Mouse (Mus musculus): ENCODE measurements at regions not wholly inside any gene's neighbourhood (a gene's known extent, or its start where the extent isn't known, plus 50 kb on each side); places are given as distances from the start of the nearest gene placed in this dataset.

DNA sequence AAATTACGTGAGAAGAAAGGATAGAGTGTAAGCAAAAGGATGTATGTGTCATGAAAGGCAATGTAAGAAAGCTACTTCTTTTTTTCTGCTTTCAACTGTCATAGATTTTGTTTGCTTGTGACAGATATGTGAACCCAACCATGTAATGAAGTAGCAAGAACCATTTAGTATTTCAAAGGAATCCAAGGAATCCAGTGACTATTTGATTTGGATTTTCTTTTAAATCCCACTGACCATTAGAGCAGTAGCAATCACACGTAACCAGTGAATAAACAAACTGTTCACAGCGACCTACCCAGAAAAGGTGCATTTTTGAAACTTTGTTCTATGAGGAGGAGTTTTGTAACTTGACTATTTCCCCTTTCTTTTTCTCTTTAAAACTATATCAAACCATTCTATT, 981.2 kb upstream of the Luzp2 start:
- Histone ChIP-seq H3K27ac (no peak overlapping the region), H3K27me3 (ENCODE audit: insufficient read depth, low read length) (no peaks in the 10 kb centered on the region), H3K9ac (replicated peaks; ENCODE audit: low read length) (no peak overlapping the region), H3K36me3 (ENCODE audit: insufficient read depth, low read length) (no peaks in the 10 kb centered on the region), H3K9me3 (ENCODE audit: low read length) (no peaks in the 10 kb centered on the region), H3K4me1 (ENCODE audit: insufficient read depth, low read length) (no peaks in the 10 kb centered on the region), H3K4me2 (ENCODE audit: low read depth, low read length) (no peak overlapping the region), H3K4me3 (ENCODE audit: low read length) (no peak overlapping the region)
- DNase-seq (ENCODE audit: low spot score) = no peak
- no peak for ATAC-seq
- no peak for TF ChIP-seq CTCF (IDR thresholded peaks at IDR 0.05; ENCODE audit: low read depth)
- 70% methylated on average over 3 of the region's 3 CpGs for WGBS

DNA sequence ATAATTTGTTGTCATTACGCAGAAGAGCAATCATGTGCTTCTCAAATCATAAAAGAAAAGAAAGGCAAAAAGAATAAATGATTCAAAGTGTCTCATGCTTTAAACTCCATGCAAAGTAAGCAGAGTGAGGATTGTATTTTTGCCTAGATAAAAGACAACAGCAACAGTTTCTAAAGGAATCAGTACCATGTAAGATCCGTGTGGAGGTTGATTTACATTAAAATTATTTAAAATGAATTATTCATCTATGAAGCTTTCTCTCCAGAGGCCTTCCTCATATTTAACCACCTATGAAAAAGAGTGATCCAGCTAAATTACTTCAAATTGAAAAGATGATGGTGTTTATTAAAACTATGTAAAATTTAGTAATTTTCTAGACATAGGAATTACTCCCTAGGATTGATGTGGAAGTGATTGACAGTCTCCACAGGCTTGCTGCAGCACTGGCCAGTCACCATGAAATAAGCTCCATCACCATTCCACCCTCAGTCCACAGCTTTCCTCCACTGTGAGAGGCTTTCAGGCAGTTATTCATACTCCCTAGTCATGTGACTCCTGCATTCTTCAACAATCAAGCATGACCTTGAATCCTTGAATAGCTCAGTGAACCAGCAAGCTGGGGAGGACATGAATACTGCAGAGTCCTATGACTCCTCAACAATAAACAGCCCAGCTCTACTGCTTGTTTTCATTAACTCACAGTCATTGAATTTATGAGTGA, 962.7 kb upstream of the Luzp2 start:
- Histone ChIP-seq H3K27ac (no peak overlapping the region), H3K9me3 (ENCODE audit: low read length) (no peaks in the 10 kb centered on the region), H3K36me3 (ENCODE audit: insufficient read depth, low read length) (no peaks in the 10 kb centered on the region), H3K9ac (replicated peaks; ENCODE audit: low read length) (no peak overlapping the region), H3K27me3 (ENCODE audit: insufficient read depth, low read length) (no peaks in the 10 kb centered on the region), H3K4me3 (ENCODE audit: low read length) (no peak overlapping the region), H3K4me1 (ENCODE audit: insufficient read depth, low read length) (no peaks in the 10 kb centered on the region), H3K4me2 (ENCODE audit: low read depth, low read length) (no peak overlapping the region)
- no peak for TF ChIP-seq CTCF (IDR thresholded peaks at IDR 0.05; ENCODE audit: low read depth)
- WGBS = 33% methylated on average over 2 of the region's 2 CpGs
- ATAC-seq = no peak; the same call in 1 of the 2 replicates
- peak; percentile 19 for DNase-seq (ENCODE audit: low spot score)

DNA sequence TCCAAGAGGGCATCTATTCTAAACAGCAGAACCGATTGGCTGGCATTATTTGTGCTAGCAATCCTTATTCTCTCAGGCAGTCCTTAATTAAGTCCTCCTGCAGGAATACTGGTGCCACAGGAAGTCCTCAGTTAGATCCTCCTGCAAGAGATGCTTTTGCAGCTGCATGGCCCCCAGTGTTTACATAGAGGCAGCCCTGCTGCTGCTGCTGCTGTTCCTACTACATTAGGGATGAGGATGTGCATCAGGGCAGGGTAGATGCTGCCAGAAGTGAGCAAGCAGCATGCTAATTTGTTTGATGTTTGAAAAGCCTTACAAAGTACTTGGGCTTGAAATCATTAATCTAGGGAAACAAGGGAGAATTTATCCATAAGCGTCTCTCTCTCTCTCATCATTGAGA, 922.3 kb upstream of the Luzp2 start:
- Histone ChIP-seq H3K36me3 (ENCODE audit: insufficient read depth, low read length) (no peaks in the 10 kb centered on the region), H3K9me3 (ENCODE audit: low read length) (no peaks in the 10 kb centered on the region), H3K4me2 (ENCODE audit: low read depth, low read length) (no peak overlapping the region), H3K27ac (no peak overlapping the region), H3K27me3 (ENCODE audit: insufficient read depth, low read length) (no peaks in the 10 kb centered on the region), H3K9ac (replicated peaks; ENCODE audit: low read length) (no peak overlapping the region), H3K4me3 (ENCODE audit: low read length) (no peak overlapping the region), H3K4me1 (ENCODE audit: insufficient read depth, low read length) (no peaks in the 10 kb centered on the region)
- 57% methylated on average over 2 of the region's 2 CpGs for WGBS
- no peak for TF ChIP-seq CTCF (IDR thresholded peaks at IDR 0.05; ENCODE audit: low read depth)
- ATAC-seq = no peak
- peak; percentile 3 for DNase-seq (ENCODE audit: low spot score)

DNA sequence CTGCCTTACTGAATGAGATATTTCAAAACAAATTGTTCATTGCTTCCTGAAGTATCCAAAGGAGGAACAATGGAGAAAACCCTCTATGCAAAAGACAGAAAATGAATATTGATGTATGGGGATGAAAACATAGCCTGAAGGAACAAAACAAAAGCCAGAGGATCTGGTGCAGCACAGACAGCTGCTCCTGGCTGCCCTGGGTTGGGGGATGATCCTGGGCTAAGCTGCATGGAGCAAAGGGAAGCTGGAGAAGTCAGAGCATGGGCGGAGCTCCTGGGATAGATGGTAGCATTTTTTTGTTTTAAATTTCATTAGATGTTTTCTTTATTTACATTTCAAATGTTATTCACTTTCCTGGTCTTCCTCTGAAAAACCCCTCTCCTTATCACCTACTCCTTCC, 879.6 kb upstream of the Luzp2 start:
- H3K27ac ChIP-seq = no peak overlapping the region
- 88% methylated on average over 1 of the region's 1 CpGs for whole genome bisulfite sequencing
- no peaks in the 10 kb centered on the region for H3K4me1 ChIP-seq (ENCODE audit: insufficient read depth, low read length)
- ATAC-seq = no peak
- no peaks in the 10 kb centered on the region for H3K9me3 ChIP-seq (ENCODE audit: low read length)
- H3K4me3 ChIP-seq (ENCODE audit: low read length) = no peak overlapping the region
- DNase-seq (ENCODE audit: low spot score) = no peak
- H3K27me3 ChIP-seq (ENCODE audit: insufficient read depth, low read length) = no peaks in the 10 kb centered on the region
- H3K9ac ChIP-seq (replicated peaks; ENCODE audit: low read length) = no peak overlapping the region
- H3K4me2 ChIP-seq (ENCODE audit: low read depth, low read length) = no peak overlapping the region
- H3K36me3 ChIP-seq (ENCODE audit: insufficient read depth, low read length) = no peaks in the 10 kb centered on the region
- TF ChIP-seq CTCF (IDR thresholded peaks at IDR 0.05; ENCODE audit: low read depth) = no peak

DNA sequence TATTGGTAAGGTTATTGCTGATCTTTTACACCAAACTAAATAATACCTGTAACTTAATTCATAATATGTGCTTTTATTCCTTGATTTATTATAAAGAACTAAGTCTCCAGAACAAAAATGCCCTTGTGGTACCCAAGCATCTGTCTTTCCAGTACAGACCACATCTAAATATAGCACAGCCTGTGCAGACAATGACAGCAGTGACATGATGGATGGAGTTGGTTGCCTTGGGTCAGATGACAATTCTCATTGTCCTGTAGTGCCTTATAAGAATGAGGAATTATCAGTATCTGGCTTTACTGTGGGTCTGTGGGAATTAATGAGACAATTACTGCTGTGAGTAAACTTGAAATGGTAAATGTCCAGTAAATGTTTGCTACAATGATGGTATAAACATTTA, 859.8 kb upstream of the Luzp2 start:
- ATAC-seq (no peak), DNase-seq (ENCODE audit: low spot score) (no peak)
- no peak overlapping the region for H3K4me3 ChIP-seq (ENCODE audit: low read length)
- no peaks in the 10 kb centered on the region for H3K36me3 ChIP-seq (ENCODE audit: insufficient read depth, low read length)
- no peak for TF ChIP-seq CTCF (IDR thresholded peaks at IDR 0.05; ENCODE audit: low read depth)
- no peaks in the 10 kb centered on the region for H3K27me3 ChIP-seq (ENCODE audit: insufficient read depth, low read length)
- H3K4me2 ChIP-seq (ENCODE audit: low read depth, low read length) = no peak overlapping the region
- H3K9ac ChIP-seq (replicated peaks; ENCODE audit: low read length) = no peak overlapping the region
- H3K9me3 ChIP-seq (ENCODE audit: low read length) = no peaks in the 10 kb centered on the region
- no peaks in the 10 kb centered on the region for H3K4me1 ChIP-seq (ENCODE audit: insufficient read depth, low read length)
- H3K27ac ChIP-seq = no peak overlapping the region

DNA sequence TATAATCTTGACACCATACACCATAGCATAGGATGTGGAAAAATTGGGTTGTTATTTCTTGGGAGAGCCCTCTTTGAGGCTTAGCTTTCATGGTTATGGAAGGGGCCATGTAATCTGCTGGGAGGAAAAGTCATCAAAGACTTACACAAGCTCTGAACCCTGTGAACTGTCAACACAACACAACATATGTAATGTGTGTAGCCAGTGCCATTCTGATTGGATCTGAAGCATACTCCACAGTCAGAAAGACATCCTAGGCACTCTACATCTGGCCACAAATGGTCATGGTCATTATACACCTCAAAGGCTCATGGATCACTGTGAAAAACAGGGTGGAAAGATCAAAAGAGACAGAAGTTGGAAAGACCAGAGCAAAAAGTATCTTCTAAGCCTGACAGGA, 839.3 kb upstream of the Luzp2 start:
- no peaks in the 10 kb centered on the region for H3K36me3 ChIP-seq (ENCODE audit: insufficient read depth, low read length)
- H3K27ac ChIP-seq = no peak overlapping the region
- H3K9me3 ChIP-seq (ENCODE audit: low read length) = no peaks in the 10 kb centered on the region
- no peaks in the 10 kb centered on the region for H3K4me1 ChIP-seq (ENCODE audit: insufficient read depth, low read length)
- DNase-seq (ENCODE audit: low spot score) = no peak
- ATAC-seq = no peak
- H3K4me3 ChIP-seq (ENCODE audit: low read length) = no peak overlapping the region
- TF ChIP-seq CTCF (IDR thresholded peaks at IDR 0.05; ENCODE audit: low read depth) = no peak
- no peak overlapping the region for H3K9ac ChIP-seq (replicated peaks; ENCODE audit: low read length)
- no peaks in the 10 kb centered on the region for H3K27me3 ChIP-seq (ENCODE audit: insufficient read depth, low read length)
- no peak overlapping the region for H3K4me2 ChIP-seq (ENCODE audit: low read depth, low read length)

DNA sequence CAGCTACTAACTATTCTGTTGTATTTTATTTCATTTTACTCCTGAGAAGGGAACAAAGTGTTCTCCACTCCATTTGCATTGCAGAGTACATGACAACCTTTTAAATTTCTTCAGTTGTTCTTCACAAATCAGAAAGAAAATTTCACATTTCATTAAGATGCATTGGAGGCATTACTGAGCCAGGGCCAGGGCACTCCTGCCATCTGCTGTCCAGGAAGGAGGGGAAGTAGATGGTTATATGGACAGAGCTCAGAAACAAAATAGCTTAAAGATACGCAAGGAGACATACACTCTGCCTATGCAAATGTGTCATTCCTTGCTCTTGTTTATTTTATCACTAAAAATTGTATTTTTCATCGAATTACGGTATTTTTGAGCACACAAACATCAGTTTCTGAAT, 826.6 kb upstream of the Luzp2 start:
- Histone ChIP-seq H3K4me2 (ENCODE audit: low read depth, low read length) (no peak overlapping the region), H3K4me3 (ENCODE audit: low read length) (no peak overlapping the region), H3K9ac (replicated peaks; ENCODE audit: low read length) (no peak overlapping the region), H3K9me3 (ENCODE audit: low read length) (no peaks in the 10 kb centered on the region), H3K27me3 (ENCODE audit: insufficient read depth, low read length) (no peaks in the 10 kb centered on the region), H3K36me3 (ENCODE audit: insufficient read depth, low read length) (no peaks in the 10 kb centered on the region), H3K27ac (no peak overlapping the region), H3K4me1 (ENCODE audit: insufficient read depth, low read length) (no peaks in the 10 kb centered on the region)
- DNase-seq (ENCODE audit: low spot score) = peak; percentile 39
- 68% methylated on average over 3 of the region's 3 CpGs for WGBS
- TF ChIP-seq CTCF (IDR thresholded peaks at IDR 0.05; ENCODE audit: low read depth) = peak; percentile 59
- no peak for ATAC-seq

Small RNAs in the stretch of these regions (microRNA-seq; reads per million reads assigned to microRNA genes)
- gene Gm27921 (0 reads per million in 2 experiments), gene Mir6238 (0 reads per million in 2 experiments)

All from hindbrain, postnatal 0 days (tissue).